Comparison of ENCODE assay signal across 8 mouse cellular contexts in genomic region chr11:88235221-88236203, GRCm38 (mm10). TPM values are rescaled to one million over a fixed set of nuclear protein-coding genes. Genes with fewer than 3 reads are reported as not detected.
DNase-seq lines count a peak whose midpoint lies in the region; ATAC-seq and TF ChIP-seq lines count a peak whose summit lies in the region.

No protein-coding gene starts in this region.

- peaks cover 10% of the 10 kb centered on the region for H3K27me3 ChIP-seq in embryonic facial prominence, embryonic 13.5 days
- no peaks in the 10 kb centered on the region for H3K27me3 ChIP-seq in heart, embryonic 14.5 days (ENCODE audit: control insufficient read depth, insufficient read depth, low read length)
- H3K27me3 ChIP-seq in kidney, postnatal 0 days (ENCODE audit: insufficient read depth, low read length), result no peaks in the 10 kb centered on the region
- no peaks in the 10 kb centered on the region for H3K27me3 ChIP-seq in stomach, embryonic 15.5 days (replicated peaks)

- H3K9me3 ChIP-seq in embryonic facial prominence, embryonic 13.5 days, result no peaks in the 10 kb centered on the region
- no peaks in the 10 kb centered on the region for H3K9me3 ChIP-seq in heart, embryonic 14.5 days (ENCODE audit: control insufficient read depth, low read length)
- H3K9me3 ChIP-seq in kidney, postnatal 0 days (replicated peaks; ENCODE audit: low read length), result no peaks in the 10 kb centered on the region
- H3K9me3 ChIP-seq in stomach, embryonic 15.5 days, result no peaks in the 10 kb centered on the region

- H3K36me3 ChIP-seq in embryonic facial prominence, embryonic 13.5 days, result no peaks in the 10 kb centered on the region
- no peaks in the 10 kb centered on the region for H3K36me3 ChIP-seq in heart, embryonic 14.5 days (ENCODE audit: control insufficient read depth, insufficient read depth, low read length)
- no peaks in the 10 kb centered on the region for H3K36me3 ChIP-seq in kidney, postnatal 0 days (ENCODE audit: insufficient read depth, low read length)
- H3K36me3 ChIP-seq in stomach, embryonic 15.5 days, result no peaks in the 10 kb centered on the region

- WGBS in embryonic facial prominence, embryonic 13.5 days, result 9% methylated on average over 23 of the region's 23 CpGs
- 21% methylated on average over 23 of the region's 23 CpGs for WGBS in heart, embryonic 14.5 days
- WGBS in kidney, postnatal 0 days, result 5% methylated on average over 23 of the region's 23 CpGs
- WGBS in stomach, embryonic 15.5 days, result 12% methylated on average over 23 of the region's 23 CpGs

- no peak for ATAC-seq in embryonic facial prominence, embryonic 13.5 days (ENCODE audit: insufficient number of reproducible peaks, insufficient read depth, low FRiP score, low TSS enrichment, low read depth)
- ATAC-seq in heart, embryonic 14.5 days (ENCODE audit: insufficient number of reproducible peaks, insufficient read depth, low FRiP score, low read depth), result no peak; the same call in 1 of the 2 replicates
- ATAC-seq in kidney, postnatal 0 days (replicated peaks; ENCODE audit: low FRiP score, low read depth), result peak; percentile 72
- peak; percentile 48; the same call in 1 of the 2 replicates for ATAC-seq in stomach, embryonic 15.5 days (ENCODE audit: insufficient read depth, low FRiP score, low read depth)

- H3K27ac ChIP-seq in embryonic facial prominence, embryonic 13.5 days, result peak overlapping the region; percentile 60
- H3K27ac ChIP-seq in heart, embryonic 14.5 days (replicated peaks in 1 of 2; ENCODE audit: control insufficient read depth in 1 of 2, insufficient read depth in 1 of 2, low read depth in 2 of 2, low read length in 2 of 2), result 0 out of 4 replicates have a peak overlapping the region, but pooled peaks of 1 of the 2 experiments have one; percentile 19
- H3K27ac ChIP-seq in kidney, postnatal 0 days, result peak overlapping the region; percentile 73
- peak overlapping the region; percentile 67 for H3K27ac ChIP-seq in stomach, embryonic 15.5 days

- H3K4me2 ChIP-seq in embryonic facial prominence, embryonic 13.5 days, result peak overlapping the region; percentile 48
- H3K4me2 ChIP-seq in heart, embryonic 14.5 days (ENCODE audit: low read length), result peak overlapping the region; percentile 51
- peak overlapping the region; percentile 42 for H3K4me2 ChIP-seq in kidney, postnatal 0 days (ENCODE audit: low read length)
- H3K4me2 ChIP-seq in stomach, embryonic 15.5 days, result peak overlapping the region; percentile 53

- 0 out of 2 replicates have a peak overlapping the region, but pooled peaks have one; percentile 16 for H3K4me3 ChIP-seq in embryonic facial prominence, embryonic 13.5 days
- H3K4me3 ChIP-seq in heart, embryonic 14.5 days (ENCODE audit: control insufficient read depth in 1 of 2, insufficient read depth in 1 of 2, low read depth in 1 of 2, low read length in 2 of 2), result no peak overlapping the region; a peak in 1 of 4 replicates
- no peak overlapping the region for H3K4me3 ChIP-seq in kidney, postnatal 0 days (replicated peaks; ENCODE audit: low read depth, low read length)
- H3K4me3 ChIP-seq in stomach, embryonic 15.5 days (replicated peaks), result peak overlapping the region; percentile 26

- H3K4me1 ChIP-seq in embryonic facial prominence, embryonic 13.5 days, result peaks cover 39% of the 10 kb centered on the region
- peaks cover 17 to 18% of the 10 kb centered on the region in 2 experiments for H3K4me1 ChIP-seq in heart, embryonic 14.5 days (ENCODE audit: control insufficient read depth in 2 of 2, insufficient read depth in 2 of 2, low read length in 2 of 2)
- peaks cover 16% of the 10 kb centered on the region for H3K4me1 ChIP-seq in kidney, postnatal 0 days (replicated peaks; ENCODE audit: insufficient read depth, low read length)
- peaks cover 16% of the 10 kb centered on the region for H3K4me1 ChIP-seq in stomach, embryonic 15.5 days

- peak; percentile 29 to 38 for DNase-seq in right cerebral cortex, adult 2 months (ENCODE audit: low spot score in 2 of 2)
- DNase-seq in right cerebral cortex, postnatal 14 days, result no peak
- peak; percentile 87 for DNase-seq in kidney, postnatal 0 days (ENCODE audit: low spot score)
- peak; percentile 68 for DNase-seq in lung, postnatal 25 days (ENCODE audit: low spot score)
- DNase-seq in c-Kit-positive CD71-positive TER-119-positive erythroid progenitor cells, embryonic 14.5 days (ENCODE audit: low spot score), result no peak

- no peak for TF ChIP-seq CTCF in kidney, postnatal 0 days (IDR thresholded peaks at IDR 0.05; ENCODE audit: low read depth)

- 0 out of 2 replicates have a peak overlapping the region, but pooled peaks have one; percentile 12 for H3K9ac ChIP-seq in embryonic facial prominence, embryonic 13.5 days
- H3K9ac ChIP-seq in heart, embryonic 14.5 days (ENCODE audit: low read length), result peak overlapping the region; percentile 46
- 0 out of 2 replicates have a peak overlapping the region, but pooled peaks have one; percentile 31 for H3K9ac ChIP-seq in kidney, postnatal 0 days (ENCODE audit: low read depth, low read length)
- H3K9ac ChIP-seq in stomach, embryonic 15.5 days, result no peak overlapping the region

RNA-seq across cellular contexts. Expression of gene Mrps23, which starts 31.3 kb away (rescaled TPM):
- 64.1 and 69.4 TPM in 2 replicates for polyA plus RNA-seq in embryonic facial prominence, embryonic 13.5 days (2015; fragmentation: Nextera tagmentation; extraction: Ambion mirVana)
- 95.0 and 97.4 TPM in 2 replicates for polyA plus RNA-seq in heart, embryonic 14.5 days (2014; fragmentation: Nextera tagmentation; extraction: Ambion mirVana)
- polyA plus RNA-seq in kidney, postnatal 0 days (2015; fragmentation: Nextera tagmentation; extraction: Ambion mirVana), result 76.3 and 77.7 TPM in 2 replicates
- polyA plus RNA-seq in stomach, embryonic 15.5 days (2015; fragmentation: Nextera tagmentation; extraction: Ambion mirVana), result 52.8 and 59.5 TPM in 2 replicates

RNA-seq across cellular contexts. Expression of gene Ccdc182, which starts 58.3 kb away (rescaled TPM):
- 0.22 and 0.39 TPM in 2 replicates for polyA plus RNA-seq in embryonic facial prominence, embryonic 13.5 days (2015; fragmentation: Nextera tagmentation; extraction: Ambion mirVana)
- polyA plus RNA-seq in heart, embryonic 14.5 days (2014; fragmentation: Nextera tagmentation; extraction: Ambion mirVana), result not detected in 2 replicates
- polyA plus RNA-seq in kidney, postnatal 0 days (2015; fragmentation: Nextera tagmentation; extraction: Ambion mirVana), result 4.2 TPM in 2 replicates
- not detected in 2 replicates for polyA plus RNA-seq in stomach, embryonic 15.5 days (2015; fragmentation: Nextera tagmentation; extraction: Ambion mirVana)

Comparison
In these comparisons a context has a peak if more than half of its experiments do, and no peak if none do; other contexts are left out.
1. DNase-seq: peak in right cerebral cortex, adult 2 months (2 of 2), kidney, postnatal 0 days (single experiment) and lung, postnatal 25 days (single experiment); none in right cerebral cortex, postnatal 14 days (single experiment) and c-Kit-positive CD71-positive TER-119-positive erythroid progenitor cells, embryonic 14.5 days (single experiment).
2. ATAC-seq: peak in kidney, postnatal 0 days (single experiment) and stomach, embryonic 15.5 days (single experiment); none in embryonic facial prominence, embryonic 13.5 days (single experiment) and heart, embryonic 14.5 days (single experiment).
3. H3K4me3 ChIP-seq: peak in embryonic facial prominence, embryonic 13.5 days (single experiment) and stomach, embryonic 15.5 days (single experiment); none in heart, embryonic 14.5 days (0 of 2) and kidney, postnatal 0 days (single experiment).
4. Peak in every context shown above with its lines, with median percentiles within 50 percentile points of each other: H3K4me2 ChIP-seq.